Mouse (Mus musculus) neural tube, embryonic 13.5 days (tissue): ENCODE results near the gene Rufy4. TPM values are rescaled to one million over a fixed set of nuclear protein-coding genes. Genes with fewer than 3 reads are reported as not detected.

Experiments
- ATAC-seq: fragments of 200-750 bp; cut with Nextera tagmentation; 2 replicates; pipeline ENCODE4 v1.8.0; 2017; ENCODE audit warnings: low read depth, mild to moderate bottlenecking, moderate TSS enrichment, moderate library complexity
- H3K27ac ChIP-seq: fragments of 300-500 bp; sonication (generic); replicated peaks from 2 replicates; pipeline ENCODE4 v1.5.1; 2015; ENCODE audit warnings: moderate library complexity, mild to moderate bottlenecking, inconsistent platforms
- H3K27me3 ChIP-seq: fragments of 300-500 bp; sonication (generic); 2 replicates; pipeline ENCODE4 v1.6.1; 2015; ENCODE audit warnings: mild to moderate bottlenecking, inconsistent platforms
- H3K36me3 ChIP-seq: fragments of 300-500 bp; sonication (generic); 2 replicates; pipeline ENCODE4 v1.6.1; 2015; ENCODE audit warnings: mild to moderate bottlenecking, inconsistent platforms
- H3K4me1 ChIP-seq: fragments of 300-500 bp; sonication (generic); replicated peaks from 2 replicates; pipeline ENCODE4 v1.6.1; 2015; ENCODE audit warnings: inconsistent platforms
- H3K4me2 ChIP-seq: fragments of 300-500 bp; sonication (generic); 2 replicates; pipeline ENCODE4 v1.6.1; 2015; ENCODE audit warnings: inconsistent platforms, mild to moderate bottlenecking, moderate library complexity
- H3K4me3 ChIP-seq: fragments of 300-500 bp; sonication (generic); 2 replicates; pipeline ENCODE4 v1.5.1; 2015; ENCODE audit warnings: mild to moderate bottlenecking, inconsistent platforms
- H3K9ac ChIP-seq: fragments of 300-500 bp; sonication (generic); 2 replicates; pipeline ENCODE4 v1.6.1; 2015; ENCODE audit warnings: moderate library complexity, mild to moderate bottlenecking, inconsistent platforms
- H3K9me3 ChIP-seq: fragments of 300-500 bp; sonication (generic); 2 replicates; pipeline ENCODE4 v1.6.1; 2016; ENCODE audit warnings: inconsistent platforms
- WGBS: fragments of 180-500 bp; shearing (Covaris S2); methylation state at CpG from one replicate; pipeline ENCODE4 v1.1.7; 2015; 5-methylcytosine and 5-hydroxymethylcytosine counted together
- polyA plus RNA-seq: library from polyadenylated mRNA; unstranded; fragments of >200 nt; fragmentation: Nextera tagmentation; extraction: Ambion mirVana; gene quantifications from 2 replicates; pipeline ENCODE4 v1.2.1, GENCODE M21; 2015

Rufy4 gene
- polyA plus RNA-seq, 1 experiment from 2014 or later: 0.14 TPM

GRCm38 (mm10) chr1:74109670-74110069, 15.7 kb upstream of the Rufy4 start:
- H3K9me3 ChIP-seq: no peaks in the 10 kb centered on the region
- no peak overlapping the region for H3K27ac ChIP-seq
- no peak overlapping the region for H3K4me3 ChIP-seq
- peaks cover 69% of the 10 kb centered on the region for H3K4me1 ChIP-seq
- no peaks in the 10 kb centered on the region for H3K36me3 ChIP-seq
- no peak for ATAC-seq
- no peak overlapping the region for H3K9ac ChIP-seq
- no peaks in the 10 kb centered on the region for H3K27me3 ChIP-seq
- H3K4me2 ChIP-seq: no peak overlapping the region
- WGBS: 41% methylated on average over 2 of the region's 2 CpGs

GRCm38 (mm10) chr1:74110932-74111695, 14.2 kb upstream of the Rufy4 start:
- peak overlapping the region; percentile 75 for H3K27ac ChIP-seq
- ATAC-seq: peak; percentile 87
- peak overlapping the region; percentile 21 for H3K4me2 ChIP-seq
- H3K4me1 ChIP-seq: peaks cover 63% of the 10 kb centered on the region
- no peaks in the 10 kb centered on the region for H3K36me3 ChIP-seq
- WGBS: 5% methylated on average over 8 of the region's 8 CpGs
- H3K4me3 ChIP-seq: no peak overlapping the region
- no peak overlapping the region for H3K9ac ChIP-seq
- no peaks in the 10 kb centered on the region for H3K9me3 ChIP-seq
- no peaks in the 10 kb centered on the region for H3K27me3 ChIP-seq

DNA sequence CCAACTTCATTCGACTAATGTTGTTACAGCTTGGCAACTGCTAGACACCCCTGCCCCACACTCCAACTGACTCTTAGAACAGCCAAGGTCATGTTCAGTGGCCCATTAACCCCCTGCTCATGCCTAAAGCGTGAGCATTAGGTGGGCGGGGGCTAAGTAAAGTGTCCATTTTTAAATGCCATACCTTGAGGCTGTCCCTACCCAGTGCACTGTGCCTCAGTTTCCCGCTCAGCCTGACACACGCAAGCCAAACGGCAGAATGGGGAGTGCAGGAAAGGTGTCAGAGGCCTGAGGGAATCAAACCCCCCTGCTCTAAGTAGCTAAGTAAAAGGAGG, 13.7 kb upstream of the Rufy4 start:
- H3K4me1 ChIP-seq: peaks cover 57% of the 10 kb centered on the region
- no peak overlapping the region for H3K4me3 ChIP-seq
- H3K36me3 ChIP-seq: no peaks in the 10 kb centered on the region
- peak overlapping the region; percentile 75 for H3K27ac ChIP-seq
- no peak for ATAC-seq
- H3K4me2 ChIP-seq: peak overlapping the region; percentile 21; the same call in 1 of the 2 replicates
- WGBS: 18% methylated on average over 6 of the region's 6 CpGs
- no peaks in the 10 kb centered on the region for H3K27me3 ChIP-seq
- no peaks in the 10 kb centered on the region for H3K9me3 ChIP-seq
- no peak overlapping the region for H3K9ac ChIP-seq

DNA sequence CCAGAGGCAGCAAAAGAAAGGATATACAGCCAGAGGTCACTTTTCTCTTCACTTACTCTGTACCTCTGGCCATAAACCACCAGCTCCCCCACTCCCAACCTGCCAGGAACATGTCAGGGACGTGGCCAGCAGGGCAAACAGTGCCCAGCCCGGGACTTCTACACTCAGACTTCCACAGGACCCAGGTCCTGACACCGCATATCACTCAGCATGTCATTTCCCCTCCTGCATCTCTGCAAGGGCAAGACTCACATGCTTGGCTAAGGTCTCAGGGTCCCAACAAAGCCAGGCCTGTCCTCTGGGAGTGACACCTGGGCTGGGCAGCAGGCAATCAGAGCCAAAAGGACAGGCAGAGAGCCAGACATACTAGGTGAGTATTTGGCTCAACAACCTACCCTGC, 12.3 kb upstream of the Rufy4 start:
- Histone ChIP-seq H3K9me3 (no peaks in the 10 kb centered on the region), H3K27me3 (no peaks in the 10 kb centered on the region), H3K36me3 (no peaks in the 10 kb centered on the region), H3K9ac (no peak overlapping the region), H3K4me3 (no peak overlapping the region), H3K4me1 (peaks cover 52% of the 10 kb centered on the region), H3K4me2 (no peak overlapping the region), H3K27ac (no peak overlapping the region)
- no peak for ATAC-seq
- 56% methylated on average over 3 of the region's 3 CpGs for WGBS

- Histone ChIP-seq H3K27me3 (peaks cover 9% of the 10 kb centered on the region), H3K9me3 (no peaks in the 10 kb centered on the region), H3K36me3 (no peaks in the 10 kb centered on the region), H3K9ac (no peak overlapping the region), H3K27ac (no peak overlapping the region), H3K4me3 (no peak overlapping the region), H3K4me2 (no peak overlapping the region), H3K4me1 (peaks cover 30% of the 10 kb centered on the region)
- ATAC-seq: no peak
- 90% methylated on average over 6 of the region's 6 CpGs for WGBS
Observed at GRCm38 (mm10) chr1:74117876-74118275, 7.5 kb upstream of the Rufy4 start.

- peak; percentile 27; the same call in 1 of the 2 replicates for ATAC-seq
- WGBS: 73% methylated on average over 1 of the region's 1 CpGs
- no peak overlapping the region for H3K9ac ChIP-seq
Observed at GRCm38 (mm10) chr1:74119115-74119514, 6.2 kb upstream of the Rufy4 start.

DNA sequence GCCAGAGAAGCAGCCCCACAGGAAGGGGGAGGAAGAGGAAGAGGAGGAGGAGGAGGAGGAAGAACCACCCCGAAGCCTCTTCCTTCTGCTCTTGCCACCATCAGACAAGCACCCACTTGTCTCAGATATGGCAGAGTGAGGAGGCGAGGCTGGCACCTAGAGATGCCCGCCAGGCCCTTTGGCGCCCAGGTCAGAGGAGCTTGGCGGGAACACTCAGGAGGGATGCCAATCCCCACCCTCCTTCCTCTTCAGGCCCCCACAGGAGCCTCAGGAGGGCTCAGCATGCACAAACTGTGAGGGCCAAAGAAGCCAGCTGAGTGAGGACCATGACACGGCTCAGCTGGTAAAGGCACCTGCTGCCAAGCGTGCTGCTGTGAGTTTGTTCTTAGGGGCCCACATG, 4.2 kb upstream of the Rufy4 start:
- no peak for ATAC-seq
- WGBS: 89% methylated on average over 7 of the region's 7 CpGs
- Histone ChIP-seq H3K9ac (no peak overlapping the region), H3K4me3 (no peak overlapping the region), H3K27ac (no peak overlapping the region), H3K9me3 (no peaks in the 10 kb centered on the region), H3K36me3 (no peaks in the 10 kb centered on the region), H3K27me3 (peaks cover 29% of the 10 kb centered on the region), H3K4me2 (no peak overlapping the region), H3K4me1 (peaks cover 36% of the 10 kb centered on the region)

More at GRCm38 (mm10) chr1:74119115-74119514, 6.2 kb upstream of the Rufy4 start:
- Histone ChIP-seq H3K27me3 (peaks cover 20% of the 10 kb centered on the region), H3K27ac (0 out of 2 replicates have a peak overlapping the region, but pooled peaks have one; percentile 9), H3K9me3 (no peaks in the 10 kb centered on the region), H3K4me1 (peaks cover 24% of the 10 kb centered on the region), H3K36me3 (no peaks in the 10 kb centered on the region), H3K4me3 (no peak overlapping the region), H3K4me2 (no peak overlapping the region)

- Histone ChIP-seq H3K4me1 (peaks cover 36% of the 10 kb centered on the region), H3K4me3 (no peak overlapping the region), H3K9ac (no peak overlapping the region), H3K27ac (peak overlapping the region; percentile 38; the same call in 1 of the 2 replicates), H3K4me2 (peak overlapping the region; percentile 70; the same call in 1 of the 2 replicates), H3K9me3 (no peaks in the 10 kb centered on the region), H3K36me3 (no peaks in the 10 kb centered on the region), H3K27me3 (peaks cover 29% of the 10 kb centered on the region)
- 44% methylated on average over 9 of the region's 9 CpGs for WGBS
- no peak; the same call in 1 of the 2 replicates for ATAC-seq
Observed at GRCm38 (mm10) chr1:74121821-74122576, 3.3 kb upstream of the Rufy4 start.

DNA sequence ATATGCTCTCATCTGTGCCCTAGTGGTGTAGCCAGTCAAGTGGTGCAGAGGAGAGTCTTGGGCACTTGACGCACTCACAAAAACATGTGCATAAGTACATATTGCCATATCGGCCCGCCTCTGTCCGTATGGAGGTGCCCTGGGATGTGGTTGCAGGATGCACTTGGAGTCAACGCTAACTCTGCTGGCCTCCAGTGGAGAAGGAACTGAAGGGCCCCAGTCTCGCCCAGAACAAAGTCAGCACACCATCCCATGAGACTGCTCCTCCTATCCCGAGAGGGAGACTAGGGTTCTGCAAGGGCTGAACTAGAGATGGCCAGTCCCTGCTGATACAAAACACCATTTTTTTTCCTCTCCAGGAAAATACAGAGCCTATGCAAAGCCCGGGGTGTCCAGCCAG, 2.1 kb upstream of the Rufy4 start:
- Histone ChIP-seq H3K4me3 (peak overlapping the region; percentile 45), H3K9me3 (no peaks in the 10 kb centered on the region), H3K4me1 (peaks cover 36% of the 10 kb centered on the region), H3K9ac (no peak overlapping the region), H3K27ac (no peak overlapping the region), H3K4me2 (peak overlapping the region; percentile 70), H3K36me3 (no peaks in the 10 kb centered on the region), H3K27me3 (peaks cover 29% of the 10 kb centered on the region)
- no peak for ATAC-seq
- 56% methylated on average over 8 of the region's 8 CpGs for WGBS

DNA sequence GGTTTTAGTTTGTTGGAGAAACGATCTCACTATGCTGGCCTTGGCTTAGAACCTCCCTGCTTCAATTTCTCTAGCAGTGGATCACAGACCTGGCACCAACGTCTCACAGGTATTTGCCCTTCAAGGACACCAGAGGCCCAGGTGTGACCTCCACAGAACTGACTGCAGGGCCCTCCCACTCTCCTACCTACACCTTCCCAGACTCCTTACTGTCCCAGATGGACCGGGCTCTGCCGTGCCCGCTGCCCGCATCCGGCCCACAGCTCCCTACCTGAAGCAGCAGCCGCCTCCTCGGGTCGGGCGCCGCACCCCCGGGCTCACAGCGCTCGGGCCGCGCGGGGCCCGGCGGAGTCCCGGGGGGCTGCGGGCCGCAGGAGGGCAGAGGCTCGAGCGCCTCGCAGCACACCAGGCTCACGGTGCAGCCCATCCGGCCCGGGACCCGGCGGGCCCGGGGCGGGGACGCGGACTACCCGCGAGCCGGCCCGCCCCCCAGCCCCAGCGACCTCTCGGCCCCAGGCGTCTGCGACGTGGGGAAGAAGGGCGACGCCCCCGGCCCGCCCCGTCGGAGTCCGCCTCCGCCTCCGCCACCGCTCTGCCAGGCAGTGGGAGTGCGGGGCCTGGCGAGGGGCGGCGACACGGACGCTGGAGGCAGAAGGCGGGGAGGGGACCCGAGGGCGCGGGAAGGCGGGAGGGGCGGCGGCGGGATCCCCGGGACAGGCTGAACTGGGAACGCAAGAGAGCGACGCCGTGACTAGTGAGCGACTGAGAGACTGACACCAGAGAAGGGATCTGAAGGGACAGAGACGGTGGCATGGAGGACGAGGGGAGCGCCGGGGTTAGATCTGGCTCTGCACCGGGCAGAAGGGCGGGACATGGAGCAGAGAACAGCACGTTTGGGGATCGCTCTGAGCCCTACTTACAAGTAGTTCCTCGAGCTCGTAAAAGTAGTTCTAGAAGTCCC, 1.0 kb upstream of the Rufy4 start, which contains the start of gene Tns1:
TSS of gene Tns1 (minus strand) at position 429 of the 961 bp plus-strand sequence.
- no peaks in the 10 kb centered on the region for H3K9me3 ChIP-seq
- H3K4me2 ChIP-seq: peak within 1 kb of the TSS; percentile 70
- peak within 1 kb of the TSS; percentile 45 for H3K4me3 ChIP-seq
- no peak within 1 kb of the TSS for H3K27ac ChIP-seq
- H3K27me3 ChIP-seq: peaks cover 29% of the 10 kb centered on the region
- 2% methylated on average over 68 of the region's 84 CpGs for WGBS
- H3K36me3 ChIP-seq: no peaks in the 10 kb centered on the region
- ATAC-seq: peak; percentile 38
- peak within 1 kb of the TSS; percentile 67 for H3K9ac ChIP-seq
- peaks cover 33% of the 10 kb centered on the region for H3K4me1 ChIP-seq

- no peak overlapping the region for H3K4me3 ChIP-seq
- no peak for ATAC-seq
- 87% methylated on average over 8 of the region's 8 CpGs for WGBS
Observed at GRCm38 (mm10) chr1:74130883-74131659, 5.7 kb downstream of the Rufy4 start.

More at GRCm38 (mm10) chr1:74130883-74131659, 5.7 kb downstream of the Rufy4 start:
- H3K4me1 ChIP-seq: no peaks in the 10 kb centered on the region
- H3K27ac ChIP-seq: no peak overlapping the region
- no peaks in the 10 kb centered on the region for H3K9me3 ChIP-seq
- no peaks in the 10 kb centered on the region for H3K36me3 ChIP-seq
- no peaks in the 10 kb centered on the region; the same call in 1 of the 2 replicates for H3K27me3 ChIP-seq
- H3K9ac ChIP-seq: no peak overlapping the region
- no peak overlapping the region for H3K4me2 ChIP-seq
